Mouse (Mus musculus): ENCODE measurements around the gene Vav1.

Vav1 gene

GRCm38 (mm10) chr17:57278943-57279590 is at the start of gene Vav1:
Gene Vav1 (plus strand): TSS chr17:57279100.
- DNase-seq (ENCODE audit: low read depth, low spot score) = peak; percentile 85

DNA sequence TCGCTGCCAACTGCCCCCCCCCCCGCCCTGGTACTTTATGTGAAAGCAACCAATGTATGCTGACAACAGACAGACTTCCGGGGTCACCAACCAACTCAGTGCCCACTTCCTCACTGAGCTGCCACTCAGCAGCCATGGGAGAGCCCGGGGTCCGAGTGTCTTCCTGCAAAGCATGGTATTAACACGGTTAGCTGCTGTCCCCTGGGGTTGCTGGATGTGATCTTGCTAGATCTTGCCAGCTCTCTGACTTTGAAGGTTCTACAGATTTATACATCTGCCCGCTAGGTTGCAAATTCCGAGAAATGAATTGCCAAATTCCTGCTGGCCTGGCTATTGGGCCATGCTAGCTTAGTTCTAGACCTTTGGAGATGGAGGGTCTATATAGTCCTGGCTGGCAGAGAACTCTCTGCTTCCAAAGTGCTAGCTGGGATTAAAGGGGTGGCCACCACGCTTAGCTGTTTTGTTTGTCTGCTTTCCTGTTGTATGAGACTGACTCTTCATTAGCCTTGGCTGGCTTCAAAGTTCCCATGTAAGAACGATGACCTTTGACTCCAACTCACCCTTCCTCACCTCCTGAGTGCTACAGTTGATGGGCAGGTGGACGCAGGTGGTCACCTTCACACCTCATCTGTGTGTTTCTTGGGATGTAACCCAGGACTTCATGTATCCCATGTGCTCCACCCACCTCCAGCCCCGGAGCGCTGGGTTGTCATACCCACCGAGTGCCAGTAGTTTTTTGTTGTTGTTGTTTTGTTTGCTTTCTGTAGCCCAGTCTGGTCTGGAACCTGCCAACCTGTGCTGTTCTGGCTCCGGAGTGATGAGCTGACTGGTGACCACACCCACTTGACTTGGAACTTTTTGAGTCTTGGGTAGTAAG is 48.8 kb upstream of the Vav1 start:
- no peak for DNase-seq (ENCODE audit: low read depth, low spot score)

DNA sequence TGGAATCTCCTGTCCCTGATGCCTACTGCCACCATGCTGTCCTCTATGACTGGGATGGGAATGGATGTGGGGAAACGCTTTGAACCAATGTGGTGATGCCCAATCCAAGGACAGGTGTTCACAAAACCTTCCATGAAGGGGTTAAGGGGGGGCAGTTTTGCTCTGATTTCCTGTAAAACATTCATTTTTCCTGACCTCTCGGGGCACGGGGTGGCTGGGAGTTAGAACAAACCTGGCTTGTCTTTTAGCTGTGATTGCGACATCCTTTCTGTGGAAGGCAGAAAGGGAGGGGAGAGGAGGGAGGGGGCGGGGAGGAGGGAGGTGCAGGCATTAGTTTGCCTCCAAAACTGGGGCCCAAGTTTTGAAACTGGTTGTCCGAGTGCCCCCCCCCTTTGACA is 48.2 kb upstream of the Vav1 start:
- no peak for DNase-seq (ENCODE audit: low read depth, low spot score)

DNA sequence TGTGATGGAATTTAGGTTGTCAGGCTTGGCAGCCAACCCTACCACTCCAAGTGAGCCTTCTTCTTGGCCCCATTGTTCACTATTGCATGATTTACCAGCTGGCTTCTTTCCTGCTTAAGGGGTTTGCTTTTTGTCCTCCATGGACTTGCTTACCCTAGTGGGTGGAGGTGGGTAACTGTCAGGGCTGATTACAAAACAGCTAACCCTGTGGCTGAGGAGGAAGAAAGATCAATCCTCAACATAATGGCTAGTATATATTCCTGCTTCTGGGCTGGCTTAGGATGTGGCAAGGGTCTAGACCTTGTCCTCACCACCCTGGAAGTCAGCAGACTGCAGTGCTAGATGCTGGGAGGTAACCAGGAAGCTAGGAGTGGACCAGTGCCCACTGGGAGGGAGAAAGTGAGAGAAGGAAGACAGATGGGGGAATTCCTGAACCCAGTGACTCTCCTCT is 47.6 kb upstream of the Vav1 start:
- no peak for DNase-seq (ENCODE audit: low read depth, low spot score)

GRCm38 (mm10) chr17:57232200-57232599 is 46.7 kb upstream of the Vav1 start:
- no peak for DNase-seq (ENCODE audit: low read depth, low spot score)

GRCm38 (mm10) chr17:57233038-57233437 is 45.9 kb upstream of the Vav1 start:
- no peak for DNase-seq (ENCODE audit: low read depth, low spot score)

- no peak for DNase-seq (ENCODE audit: low read depth, low spot score)
Measured at GRCm38 (mm10) chr17:57234254-57234928, 44.5 kb upstream of the Vav1 start.

GRCm38 (mm10) chr17:57235803-57236202 is 43.1 kb upstream of the Vav1 start:
- no peak for DNase-seq (ENCODE audit: low read depth, low spot score)

- DNase-seq (ENCODE audit: low read depth, low spot score) = no peak
Measured at GRCm38 (mm10) chr17:57237181-57237580, 41.7 kb upstream of the Vav1 start.

DNA sequence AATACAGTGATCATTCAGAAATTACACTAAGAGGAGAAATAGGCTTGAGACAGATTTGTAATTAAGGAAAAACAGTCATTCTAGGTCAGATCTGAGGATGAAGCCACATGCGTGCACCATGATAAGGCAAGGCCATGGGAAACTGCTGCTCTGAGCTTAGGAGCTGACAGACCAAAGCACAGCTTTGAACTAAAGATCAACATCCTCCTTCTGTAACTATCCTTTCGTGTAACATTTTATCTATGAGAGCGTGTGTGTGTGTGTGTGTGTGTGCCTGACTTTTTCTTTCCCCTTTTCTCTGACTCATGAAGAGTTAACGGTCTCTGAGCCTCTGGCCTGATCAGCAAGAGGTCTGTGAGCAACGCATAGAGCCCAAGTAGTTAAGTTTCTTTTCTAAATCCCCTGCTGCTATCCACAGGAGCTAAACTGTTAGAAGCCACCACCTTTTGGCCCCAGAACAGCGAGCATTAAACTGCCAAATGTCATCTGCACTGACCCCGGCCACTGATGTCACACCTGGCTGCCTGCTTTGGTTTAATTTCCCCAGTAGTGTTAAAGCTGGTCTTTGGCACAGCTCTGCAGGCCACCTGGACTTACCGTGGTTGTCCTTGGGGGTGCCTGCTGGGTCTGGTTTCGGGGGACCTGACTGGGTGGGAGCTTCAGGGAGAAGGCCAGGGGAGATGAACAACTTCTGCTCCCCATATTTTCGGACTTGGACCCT is 35.1 kb upstream of the Vav1 start:
- no peak for DNase-seq (ENCODE audit: low read depth, low spot score)

GRCm38 (mm10) chr17:57245311-57245929 is 33.5 kb upstream of the Vav1 start:
- DNase-seq (ENCODE audit: low read depth, low spot score) = no peak

- no peak for DNase-seq (ENCODE audit: low read depth, low spot score)
Measured at GRCm38 (mm10) chr17:57246663-57247392, 32.1 kb upstream of the Vav1 start.

GRCm38 (mm10) chr17:57247393-57248200 is 31.3 kb upstream of the Vav1 start:
- peak; percentile 97 for DNase-seq (ENCODE audit: low read depth, low spot score)

- peak; percentile 93 for DNase-seq (ENCODE audit: low read depth, low spot score)
Measured at GRCm38 (mm10) chr17:57248201-57248699, 30.6 kb upstream of the Vav1 start, which contains the start of gene Gpr108. Gene Gpr108 (minus strand): TSS chr17:57248446.

DNA sequence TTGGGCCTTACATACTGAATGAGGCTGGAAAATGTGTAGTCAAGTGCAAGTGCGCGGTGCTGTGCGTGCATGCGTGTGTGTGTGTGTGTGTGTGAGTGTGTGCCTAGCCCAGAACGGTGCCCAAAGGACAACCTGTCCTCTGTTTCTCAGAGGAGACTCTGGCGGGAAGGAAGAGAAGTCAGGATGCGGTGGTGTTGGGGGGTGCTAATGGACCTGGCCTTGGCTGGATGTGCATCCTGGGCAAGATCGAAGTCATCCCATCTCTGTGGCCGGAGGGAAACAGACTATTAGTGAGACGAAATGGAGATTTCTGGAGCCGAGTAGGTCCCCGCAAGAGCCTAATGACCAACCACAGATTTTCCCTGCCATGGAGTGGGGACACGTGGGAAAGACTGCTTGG is 30.1 kb upstream of the Vav1 start:
- DNase-seq (ENCODE audit: low read depth, low spot score) = no peak

- DNase-seq (ENCODE audit: low read depth, low spot score) = peak; percentile 92
Measured at GRCm38 (mm10) chr17:57249186-57250181, 29.4 kb upstream of the Vav1 start, which contains the start of gene Trip10. Gene Trip10 (plus strand): TSS chr17:57249455.

DNA sequence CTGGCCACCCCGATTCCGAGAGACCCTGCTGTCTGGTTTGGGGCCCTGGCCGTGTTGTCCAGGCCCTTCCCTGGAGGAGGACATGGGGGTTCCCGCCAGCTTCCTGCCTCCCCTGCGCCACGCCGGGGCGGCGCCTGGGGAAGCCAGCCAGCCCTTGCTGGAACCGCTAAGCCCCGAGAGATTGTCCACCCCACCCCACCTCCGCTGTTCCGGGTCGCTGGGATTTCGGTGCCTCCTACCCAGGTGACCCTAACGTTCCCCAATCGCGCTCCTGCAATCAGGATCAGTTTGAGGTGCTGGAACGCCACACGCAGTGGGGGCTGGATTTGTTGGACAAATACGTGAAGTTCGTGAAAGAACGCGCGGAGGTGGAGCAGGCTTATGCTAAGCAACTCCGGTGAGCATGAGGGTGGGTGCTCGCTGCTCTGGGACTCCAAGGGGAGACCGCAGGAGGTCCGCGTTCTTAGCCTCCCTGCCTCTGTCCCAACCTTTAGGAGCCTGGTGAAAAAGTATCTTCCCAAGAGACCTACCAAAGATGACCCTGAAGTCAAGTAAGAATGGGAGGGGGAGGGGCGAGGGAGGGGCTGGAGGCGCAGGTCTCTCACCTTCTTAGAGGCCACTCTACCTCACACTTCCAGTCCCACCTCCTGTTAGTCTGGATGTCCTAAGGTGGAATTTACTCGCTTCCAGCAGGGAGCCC is 28.3 kb upstream of the Vav1 start:
- DNase-seq (ENCODE audit: low read depth, low spot score) = peak; percentile 19
